Mouse (Mus musculus) ES-E14 (cell line): Measurements from ENCODE around the gene Tspan2. TPM values are rescaled to one million over a fixed set of nuclear protein-coding genes. Genes with fewer than 3 reads are reported as not detected.

Source experiments
- DNase-seq: peaks from one replicate; pipeline ENCODE4 v3.0.0-alpha.2; 2013; ENCODE audit warnings: low read depth, low spot score
- H3K27ac ChIP-seq: 2 replicates; pipeline ENCODE4 v1.5.1; 2012; ENCODE audit warnings: low read depth, mild to moderate bottlenecking, low read length, moderate library complexity, mixed read lengths; ENCODE audit not compliant: poor library complexity, insufficient read depth, severe bottlenecking
- H3K36me3 ChIP-seq: 2 replicates; pipeline ENCODE4 v1.6.1; 2012; ENCODE audit warnings: mild to moderate bottlenecking, low read length, moderate library complexity, mixed read lengths; ENCODE audit not compliant: control insufficient read depth, poor library complexity, insufficient read depth, severe bottlenecking
- H3K4me1 ChIP-seq, 2 experiments: fragments of 150-350 bp in 1 of 2; sonication (generic) in 1 of 2; 2 replicates each; pipeline ENCODE4 v1.6.1; 2012; ENCODE audit warnings: low read length in 2 of 2, mild to moderate bottlenecking in 1 of 2, mixed read lengths in 1 of 2; ENCODE audit not compliant: control insufficient read depth in 2 of 2, insufficient read depth in 2 of 2, poor library complexity in 1 of 2
- H3K4me3 ChIP-seq, 2 experiments: fragments of 150-350 bp in 1 of 2; sonication (generic) in 1 of 2; 2 replicates each; pipeline ENCODE4 v1.5.1; 2012; ENCODE audit warnings: low read length in 2 of 2, low read depth in 1 of 2, mild to moderate bottlenecking in 1 of 2, mixed read lengths in 1 of 2; ENCODE audit not compliant: insufficient read depth in 1 of 2, poor library complexity in 1 of 2, severe bottlenecking in 1 of 2
- H3K9ac ChIP-seq: 2 replicates; pipeline ENCODE4 v1.6.1; 2012; ENCODE audit warnings: low read depth, mild to moderate bottlenecking, low read length, mixed read lengths; ENCODE audit not compliant: poor library complexity, insufficient read depth, severe bottlenecking
- H3K9me3 ChIP-seq: fragments of 150-350 bp; sonication (generic); 2 replicates; pipeline ENCODE4 v1.6.1; 2012; ENCODE audit warnings: low read depth, mild to moderate bottlenecking, low read length; ENCODE audit not compliant: control insufficient read depth, insufficient read depth
- CHD2 ChIP-seq: IDR thresholded peaks from 2 replicates; pipeline ENCODE4 v1.6.1; 2014; ENCODE audit warnings: mild to moderate bottlenecking, low read depth, low read length, inconsistent platforms
- HCFC1 ChIP-seq: IDR thresholded peaks from 2 replicates; pipeline ENCODE4 v1.6.1; 2012; ENCODE audit warnings: low read length, inconsistent platforms, borderline replicate concordance; ENCODE audit not compliant: insufficient read depth
- MAFK ChIP-seq: IDR thresholded peaks from 2 replicates; pipeline ENCODE4 v1.6.1; 2014; ENCODE audit warnings: mild to moderate bottlenecking, low read depth, low read length, inconsistent platforms; ENCODE audit not compliant: insufficient read depth
- ZC3H11A ChIP-seq: IDR thresholded peaks from 2 replicates; pipeline ENCODE4 v1.6.1; 2012; ENCODE audit warnings: low read depth, mild to moderate bottlenecking, inconsistent platforms, low read length, borderline replicate concordance
- ZNF384 ChIP-seq: IDR thresholded peaks from 2 replicates; pipeline ENCODE4 v1.6.1; 2012; ENCODE audit warnings: low read depth, low read length, inconsistent platforms
- in situ Hi-C, 2 experiments: fragments of 600-800 bp; cut with MboI; formaldehyde crosslinking; loops; one replicate each; pipeline ENCODE4 v1.15.1; 2025; ENCODE audit warnings: low sequenced_read_pairs in 2 of 2, inconsistent platforms in 1 of 2; ENCODE audit not compliant: unreplicated experiment in 2 of 2
- total RNA-seq: library from RNA; depleted of rRNA; stranded (reverse); fragments of 300-350 nt; gene quantifications from 2 replicates; pipeline ENCODE4 v1.2.3, GENCODE M21; 2012

Tspan2 gene
- total RNA-seq, 1 experiment = 23.2 TPM

DNA sequence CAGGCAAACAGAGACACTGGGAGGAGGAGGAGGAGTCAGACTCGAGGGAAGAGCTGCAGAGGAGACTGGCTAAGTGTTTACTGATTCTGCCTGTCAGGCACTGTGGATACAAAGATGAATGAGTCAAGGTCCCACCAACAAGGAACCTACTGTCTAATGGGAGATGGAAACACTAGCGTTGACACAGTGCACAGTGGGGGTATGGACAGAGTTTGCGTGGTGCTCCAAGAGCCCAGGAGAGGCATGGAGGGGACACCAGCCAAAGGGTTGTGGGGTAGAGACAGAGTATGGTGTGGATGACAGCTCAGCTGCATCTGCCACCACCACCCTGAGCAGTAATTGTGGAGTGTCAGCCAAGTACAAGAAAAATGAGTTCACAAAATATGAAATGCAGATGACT, 28.1 kb downstream of the Tspan2 start:
- Histone ChIP-seq H3K9me3 (no peaks in the 10 kb centered on the region), H3K9ac (no peak overlapping the region), H3K36me3 (no peaks in the 10 kb centered on the region), H3K4me1 (no peaks in the 10 kb centered on the region), H3K27ac (no peak overlapping the region), H3K4me3 (no peak overlapping the region)
- DNase-seq = no peak
- TF ChIP-seq MAFK = no peak
- TF ChIP-seq ZNF384 = no peak
- no peak for TF ChIP-seq HCFC1
- TF ChIP-seq CHD2 = no peak
- no peak for TF ChIP-seq ZC3H11A
- in situ Hi-C loops = no loop called here

DNA sequence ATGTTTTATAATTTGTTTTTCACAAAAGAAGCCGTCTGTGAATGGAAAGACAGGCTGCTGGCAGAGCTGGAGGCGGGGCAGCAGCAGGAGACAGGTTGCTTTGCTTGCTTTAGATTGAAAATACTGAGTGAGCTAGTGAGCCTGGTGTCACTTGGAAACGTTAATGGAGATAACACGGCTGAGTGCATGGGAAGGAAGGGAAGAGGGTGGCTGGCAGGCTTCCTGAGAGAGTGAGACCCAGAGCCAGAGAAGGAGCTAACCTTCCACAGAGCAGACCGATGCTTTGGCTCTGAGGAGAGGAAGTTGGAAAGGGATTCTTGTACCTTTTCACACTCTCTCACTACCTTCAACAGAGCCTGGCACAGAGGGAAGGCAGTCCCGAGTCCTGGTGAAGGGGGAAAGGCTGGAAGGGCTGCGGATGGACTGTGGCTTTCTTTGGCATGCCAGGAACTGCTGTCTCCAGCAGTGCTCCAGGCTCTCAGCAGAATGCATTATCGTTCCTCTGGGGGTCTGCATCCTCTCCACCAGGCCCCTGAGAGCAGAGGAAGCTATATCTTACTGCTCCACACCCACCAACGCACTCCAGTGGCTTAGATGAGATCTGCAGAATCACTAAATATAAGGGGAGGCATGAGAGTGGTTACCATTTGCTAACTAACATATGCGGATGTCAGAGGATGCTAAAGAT, 29.5 kb downstream of the Tspan2 start:
- DNase-seq = no peak
- Histone ChIP-seq H3K4me1 (no peaks in the 10 kb centered on the region), H3K27ac (no peak overlapping the region), H3K9ac (no peak overlapping the region), H3K9me3 (no peaks in the 10 kb centered on the region), H3K4me3 (no peak overlapping the region), H3K36me3 (no peaks in the 10 kb centered on the region)
- no peak for TF ChIP-seq MAFK
- TF ChIP-seq CHD2 = no peak
- no peak for TF ChIP-seq ZC3H11A
- no peak for TF ChIP-seq HCFC1
- TF ChIP-seq ZNF384 = no peak
- in situ Hi-C loops = no loop called here

DNA sequence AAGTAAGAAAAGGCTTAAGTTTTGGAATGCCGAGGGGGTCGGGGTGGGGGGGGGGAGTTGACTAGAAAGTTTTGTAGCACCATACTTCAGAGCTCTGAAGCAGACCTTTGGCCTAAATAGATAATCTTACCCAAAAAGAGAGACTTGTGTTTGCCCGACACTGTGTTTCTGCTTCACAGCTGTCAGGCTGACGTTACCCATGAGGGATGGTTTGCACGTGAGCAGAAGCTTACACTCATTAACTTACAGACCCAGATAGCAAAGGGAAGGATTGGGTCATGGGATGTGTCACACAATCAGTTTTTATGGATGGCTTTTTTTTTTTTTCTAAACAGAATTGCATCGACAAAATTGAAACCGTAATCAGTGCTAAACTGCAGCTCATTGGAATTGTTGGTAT, 30.5 kb downstream of the Tspan2 start:
- H3K27ac ChIP-seq = no peak overlapping the region
- TF ChIP-seq CHD2 (no peak), ZNF384 (no peak), MAFK (no peak), HCFC1 (no peak), ZC3H11A (no peak)
- no peaks in the 10 kb centered on the region for H3K36me3 ChIP-seq
- H3K9me3 ChIP-seq = no peaks in the 10 kb centered on the region
- in situ Hi-C loops = no loop called here
- no peaks in the 10 kb centered on the region for H3K4me1 ChIP-seq
- DNase-seq = no peak
- H3K9ac ChIP-seq = no peak overlapping the region
- H3K4me3 ChIP-seq = no peak overlapping the region

DNA sequence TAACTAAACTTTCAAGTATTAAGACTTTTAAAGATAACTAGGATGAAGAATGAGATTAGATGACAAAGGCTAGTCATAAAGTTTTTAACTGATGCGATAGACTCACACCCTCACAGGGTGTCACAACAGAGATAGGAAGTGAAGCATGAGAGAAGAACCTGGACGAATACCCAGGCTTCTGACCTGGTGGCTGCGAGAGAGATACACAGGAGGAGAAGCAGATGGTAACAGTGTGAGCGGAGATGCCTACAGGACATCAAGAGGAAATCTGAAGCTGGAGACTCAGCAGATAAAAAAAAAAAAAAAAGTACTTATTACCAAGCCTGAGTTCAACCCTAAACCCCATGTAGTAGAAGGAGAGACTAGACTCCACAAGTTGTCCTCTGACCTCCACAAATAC, 38.7 kb downstream of the Tspan2 start:
- Histone ChIP-seq H3K9me3 (no peaks in the 10 kb centered on the region), H3K4me1 (no peaks in the 10 kb centered on the region), H3K36me3 (no peaks in the 10 kb centered on the region), H3K27ac (no peak overlapping the region), H3K9ac (no peak overlapping the region), H3K4me3 (no peak overlapping the region)
- no peak for TF ChIP-seq CHD2
- no peak for TF ChIP-seq MAFK
- no peak for TF ChIP-seq ZC3H11A
- TF ChIP-seq ZNF384 = no peak
- TF ChIP-seq HCFC1 = no peak
- no peak for DNase-seq
- in situ Hi-C loops = no loop called here
